In genomic region chr5:97024834-97025233, GRCm38 (mm10) we compare ENCODE assay signal across 26 mouse cellular contexts. TPM values are rescaled to one million over a fixed set of nuclear protein-coding genes. Genes with fewer than 3 reads are reported as not detected.
DNase-seq lines count a peak whose midpoint lies in the region; ATAC-seq lines count a peak whose summit lies in the region.
"Had no signal": no experiment of that assay in that cellular context is flagged by ENCODE, and none has a peak within 500 bp of the region (broad histone marks: within the 10 kb centered on the region; RNA-seq: fewer than 3 reads in every experiment).

No protein-coding gene starts in this region.

- 89% methylated on average over 5 of the region's 5 CpGs for WGBS in heart, embryonic 12.5 days

- no peaks in the 10 kb centered on the region for H3K36me3 ChIP-seq in heart, embryonic 12.5 days
- H3K36me3 ChIP-seq in megakaryocyte, embryonic 14.5 days (replicated peaks; ENCODE audit: low read length), result peaks cover 92% of the 10 kb centered on the region
- H3K36me3 ChIP-seq: embryonic facial prominence, embryonic 13.5 days; hindbrain, embryonic 12.5 days; limb, embryonic 12.5 days; neural tube, embryonic 12.5 days had no signal

- peak; percentile 75 for DNase-seq in heart, adult 11 months
- DNase-seq in adrenal gland, adult 8-10 months, result peak; percentile 81
- DNase-seq in left cerebral cortex, postnatal 36 days (ENCODE audit: low spot score in 2 of 2), result no peak
- DNase-seq in left cerebral cortex, postnatal 4 days, result no peak
- DNase-seq: cerebellum, adult 2 months; cerebellum, postnatal 36 days; embryo, embryonic 11 days; gastrocnemius, adult 2 months; kidney, adult 2 months; lung, postnatal 10 days; midbrain, embryonic 14.5 days; thymus, postnatal 25 days had no signal

- H3K9ac ChIP-seq in heart, embryonic 12.5 days, result no peak overlapping the region
- H3K9ac ChIP-seq: embryonic facial prominence, embryonic 13.5 days; forebrain, embryonic 13.5 days; heart, embryonic 13.5 days; hindbrain, embryonic 12.5 days; limb, embryonic 12.5 days; neural tube, embryonic 12.5 days had no signal

- 0 out of 2 replicates have a peak, but pooled peaks cover 3% of the 10 kb centered on the region for H3K27me3 ChIP-seq in heart, embryonic 12.5 days (replicated peaks)
- H3K27me3 ChIP-seq in megakaryocyte, embryonic 14.5 days (replicated peaks), result no peaks in the 10 kb centered on the region
- H3K27me3 ChIP-seq: embryonic facial prominence, embryonic 13.5 days; forebrain, embryonic 13.5 days; heart, embryonic 13.5 days; hindbrain, embryonic 12.5 days; limb, embryonic 12.5 days; neural tube, embryonic 12.5 days had no signal

- no peak overlapping the region for H3K27ac ChIP-seq in heart, embryonic 12.5 days (ENCODE audit: poor library complexity, severe bottlenecking)
- H3K27ac ChIP-seq: embryonic facial prominence, embryonic 13.5 days; forebrain, embryonic 13.5 days; heart, embryonic 13.5 days; hindbrain, embryonic 12.5 days; kidney, postnatal 0 days; limb, embryonic 12.5 days; neural tube, embryonic 12.5 days had no signal

- H3K9me3 ChIP-seq in heart, embryonic 12.5 days (replicated peaks), result no peaks in the 10 kb centered on the region
- no peaks in the 10 kb centered on the region for H3K9me3 ChIP-seq in megakaryocyte, embryonic 14.5 days
- H3K9me3 ChIP-seq: embryonic facial prominence, embryonic 13.5 days; forebrain, embryonic 13.5 days; heart, embryonic 13.5 days; hindbrain, embryonic 12.5 days; limb, embryonic 12.5 days; neural tube, embryonic 12.5 days had no signal

- intact Hi-C loops in left cerebral cortex, postnatal 36 days (cut with DNase I), result no loop called here
- intact Hi-C loops in left cerebral cortex, postnatal 4 days (cut with DNase I), result no loop called here

- no peak for ATAC-seq in heart, embryonic 12.5 days (ENCODE audit: insufficient number of reproducible peaks, low FRiP score)
- ATAC-seq in megakaryocyte, adult 5-6 weeks (ENCODE audit: poor library complexity, severe bottlenecking), result no peak
- peak; percentile 36 for ATAC-seq in granulocyte monocyte progenitor cell, adult 5-6 weeks (replicated peaks; ENCODE audit: poor library complexity, severe bottlenecking)
- ATAC-seq: activated CD4-positive, CD25-positive, alpha-beta regulatory T cell, adult 4 months; CD4-positive, CD25-positive, alpha-beta regulatory T cell, adult 4 months; forebrain, embryonic 13.5 days had no signal

- H3K4me2 ChIP-seq in heart, embryonic 12.5 days, result no peak overlapping the region
- H3K4me2 ChIP-seq: embryonic facial prominence, embryonic 13.5 days; forebrain, embryonic 13.5 days; heart, embryonic 13.5 days; hindbrain, embryonic 12.5 days; limb, embryonic 12.5 days; neural tube, embryonic 12.5 days had no signal

- H3K4me3 ChIP-seq in heart, embryonic 12.5 days, result no peak overlapping the region
- H3K4me3 ChIP-seq in megakaryocyte, embryonic 14.5 days (replicated peaks), result peak overlapping the region; percentile 85
- H3K4me3 ChIP-seq: embryonic facial prominence, embryonic 13.5 days; erythroblast, embryonic 14.5 days; forebrain, embryonic 13.5 days; gastrocnemius, adult 2 months; heart, embryonic 13.5 days; hindbrain, embryonic 12.5 days; limb, embryonic 12.5 days; neural tube, embryonic 12.5 days had no signal

- peaks cover 15% of the 10 kb centered on the region for H3K4me1 ChIP-seq in heart, embryonic 12.5 days (replicated peaks)
- H3K4me1 ChIP-seq in megakaryocyte, embryonic 14.5 days, result peaks cover 99% of the 10 kb centered on the region
- H3K4me1 ChIP-seq: embryonic facial prominence, embryonic 13.5 days had no signal

RNA-seq across cellular contexts. Expression of gene Bmp2k, which starts 27.3 kb away (rescaled TPM):
- polyA plus RNA-seq in heart, embryonic 12.5 days (2016; fragmentation: Nextera tagmentation; extraction: Ambion mirVana), result 9.9 and 10.6 TPM in 2 replicates
- 11.6 and 15.5 TPM in 2 replicates for polyA plus RNA-seq in megakaryocyte, embryonic 14.5 days (2012; ENCODE audit: insufficient read depth, low replicate concordance)
- total RNA-seq in megakaryocyte, adult 5-6 weeks (2015), result 67.8 and 74.8 TPM in 2 replicates
- 33.7 and 43.9 TPM in 2 replicates for total RNA-seq in megakaryocyte, adult 5-6 weeks (2017)
- 10 to 100 TPM; 21.9 to 35.4 (median 29.1) TPM for total RNA-seq in adrenal gland, adult 8-10 months (2022)
- 23.5 and 25.2 TPM in 2 replicates for total RNA-seq in granulocyte monocyte progenitor cell, adult 5-6 weeks (2014; fragmentation: Nextera tagmentation)
- total RNA-seq in granulocyte monocyte progenitor cell, adult 5-6 weeks (2017), result 16.2 and 18.1 TPM in 2 replicates
- total RNA-seq in left cerebral cortex, postnatal 36 days (2021), result 10 to 100 TPM; 12.6 to 12.9 TPM
- total RNA-seq in left cerebral cortex, postnatal 4 days (2021), result 10 to 100 TPM; 14.3 to 16.1 TPM

Comparison
In these comparisons a context has a peak if more than half of its experiments do, and no peak if none do; other contexts are left out.
1. DNase-seq: peak in heart, adult 11 months (single experiment) and adrenal gland, adult 8-10 months (single experiment); none in left cerebral cortex, postnatal 36 days (0 of 2) and left cerebral cortex, postnatal 4 days (single experiment).